Mouse (Mus musculus): ENCODE results near the gene Arhgef10l. TPM values are rescaled to one million over a fixed set of nuclear protein-coding genes. Genes with fewer than 3 reads are reported as not detected.

Gene Arhgef10l
- polyA plus RNA-seq, 1 experiment from 2014 or later: 6.3 TPM

DNA sequence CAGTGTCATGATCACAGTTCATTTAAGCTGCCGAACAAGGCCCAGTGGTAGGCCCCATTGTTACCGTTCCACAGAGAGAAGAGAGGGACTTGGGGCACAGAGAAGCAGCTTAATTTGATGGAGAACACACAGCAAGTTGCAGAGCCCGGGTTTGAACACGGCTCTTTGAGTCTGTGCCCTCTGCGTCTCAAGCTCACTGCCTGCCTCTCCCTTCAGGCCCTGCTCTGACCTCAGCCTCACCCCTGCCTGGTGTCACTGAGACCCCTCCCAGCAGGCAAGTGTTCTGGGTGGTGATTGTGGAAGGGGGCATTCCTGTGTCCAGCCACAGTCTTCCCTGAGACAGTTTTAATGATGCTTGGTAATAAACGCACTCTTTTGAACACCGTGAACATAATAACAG lies 29.3 kb upstream of the Arhgef10l start:
- 82% methylated on average over 7 of the region's 7 CpGs for WGBS (ENCODE audit: insufficient replicate concordance)

DNA sequence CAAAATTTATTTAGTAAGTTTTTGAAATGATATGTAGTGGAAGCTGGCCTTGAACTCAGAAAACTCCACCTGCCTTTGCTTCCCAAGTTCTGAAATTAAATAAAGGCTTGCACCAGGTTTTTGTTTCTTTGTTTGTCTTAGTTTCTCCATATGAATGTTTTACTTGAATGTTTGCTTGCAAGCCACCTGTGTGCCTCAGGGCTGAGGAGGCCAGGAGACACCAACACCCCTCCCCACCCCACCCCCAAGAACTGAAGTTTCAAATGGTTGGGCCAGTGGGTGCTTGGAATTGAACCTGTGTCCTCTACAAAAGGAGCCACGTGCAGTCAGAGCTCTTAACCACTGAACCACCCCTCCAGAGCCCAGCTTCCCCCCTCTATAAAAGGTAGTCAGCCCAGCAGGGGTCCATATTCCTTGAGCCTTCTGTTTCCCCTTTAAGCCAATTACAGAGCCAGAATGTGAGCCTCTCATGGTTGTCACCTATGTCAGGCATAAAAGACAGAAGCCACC lies 28.8 kb upstream of the Arhgef10l start:
- DNase-seq (no peak), ATAC-seq (no peak)
- Histone ChIP-seq H3K9ac (replicated peaks) (no peak overlapping the region), H3K9me3 (ENCODE audit: low read length) (no peaks in the 10 kb centered on the region), H3K4me3 (ENCODE audit: low read depth, low read length) (no peak overlapping the region), H3K36me3 (replicated peaks; ENCODE audit: insufficient read depth, low read length) (no peaks in the 10 kb centered on the region), H3K4me1 (ENCODE audit: insufficient read depth) (peaks cover 31% of the 10 kb centered on the region), H3K4me2 (ENCODE audit: low read depth, low read length) (no peak overlapping the region), H3K27me3 (ENCODE audit: insufficient read depth, low read length) (no peaks in the 10 kb centered on the region), H3K27ac (ENCODE audit: low read depth) (no peak overlapping the region)
- 48% methylated on average over 1 of the region's 1 CpGs for WGBS (ENCODE audit: insufficient replicate concordance)
- TF ChIP-seq CTCF (IDR thresholded peaks at IDR 0.05; ENCODE audit: low read depth): no peak
- no peak for TF ChIP-seq EP300 (IDR thresholded peaks at IDR 0.05; ENCODE audit: low read depth)

More for the DNA sequence above, 29.3 kb upstream of the Arhgef10l start:
- H3K4me3 ChIP-seq (ENCODE audit: low read depth, low read length): no peak overlapping the region
- H3K27ac ChIP-seq (ENCODE audit: low read depth): no peak overlapping the region; the same call in 1 of the 2 replicates
- no peak for TF ChIP-seq EP300 (IDR thresholded peaks at IDR 0.05; ENCODE audit: low read depth)
- TF ChIP-seq CTCF (IDR thresholded peaks at IDR 0.05; ENCODE audit: low read depth): no peak
- no peak overlapping the region for H3K4me2 ChIP-seq (ENCODE audit: low read depth, low read length)
- H3K27me3 ChIP-seq (ENCODE audit: insufficient read depth, low read length): no peaks in the 10 kb centered on the region
- no peaks in the 10 kb centered on the region for H3K36me3 ChIP-seq (replicated peaks; ENCODE audit: insufficient read depth, low read length)
- no peak overlapping the region for H3K9ac ChIP-seq (replicated peaks)
- ATAC-seq (no peak), DNase-seq (no peak)
- no peaks in the 10 kb centered on the region for H3K9me3 ChIP-seq (ENCODE audit: low read length)
- peaks cover 28% of the 10 kb centered on the region for H3K4me1 ChIP-seq (ENCODE audit: insufficient read depth)

DNA sequence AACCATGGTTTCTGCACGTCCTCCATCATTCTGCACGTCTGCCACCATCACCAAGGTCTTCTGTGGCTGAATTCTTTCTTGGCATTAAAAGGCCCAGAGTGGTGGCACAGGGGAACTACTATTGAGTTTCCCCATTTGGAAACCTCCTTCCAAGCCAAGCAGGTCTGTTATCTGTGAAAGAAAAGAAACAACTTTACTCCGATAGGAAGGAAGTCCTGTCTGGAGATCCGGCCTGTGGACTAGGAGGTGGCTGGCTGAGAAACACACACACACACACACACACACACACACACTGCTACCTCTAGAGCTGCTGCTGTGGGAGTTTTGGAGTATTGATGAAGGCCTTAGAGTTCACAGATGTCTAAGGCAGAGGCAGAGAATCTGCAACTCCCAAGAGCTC lies 27.7 kb upstream of the Arhgef10l start:
- no peak overlapping the region for H3K9ac ChIP-seq (replicated peaks)
- no peak overlapping the region for H3K27ac ChIP-seq (ENCODE audit: low read depth)

DNA sequence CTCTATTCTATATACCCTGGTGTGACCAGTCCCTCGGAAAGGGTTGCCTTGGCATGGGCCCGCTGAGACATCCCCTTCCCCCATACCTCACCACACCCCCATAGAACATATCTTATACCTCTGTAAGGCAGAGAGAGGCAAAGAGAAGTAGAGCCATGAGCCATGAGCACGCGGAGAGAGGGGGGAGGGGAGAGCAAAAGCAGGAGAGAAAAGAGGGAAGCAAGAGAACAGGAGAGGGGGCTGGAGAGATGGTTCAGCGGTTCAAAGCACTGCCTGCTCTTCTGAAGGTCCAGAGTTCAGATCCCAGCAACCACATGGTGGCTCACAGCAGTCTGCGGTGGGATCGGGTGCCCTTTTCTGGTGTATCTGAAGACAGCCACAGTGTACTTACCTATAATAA lies 25.7 kb upstream of the Arhgef10l start:
- Histone ChIP-seq H3K9me3 (ENCODE audit: low read length) (no peaks in the 10 kb centered on the region), H3K4me3 (ENCODE audit: low read depth, low read length) (no peak overlapping the region), H3K4me2 (ENCODE audit: low read depth, low read length) (no peak overlapping the region), H3K27ac (ENCODE audit: low read depth) (no peak overlapping the region), H3K36me3 (replicated peaks; ENCODE audit: insufficient read depth, low read length) (no peaks in the 10 kb centered on the region), H3K9ac (replicated peaks) (no peak overlapping the region), H3K27me3 (ENCODE audit: insufficient read depth, low read length) (no peaks in the 10 kb centered on the region), H3K4me1 (ENCODE audit: insufficient read depth) (peaks cover 28% of the 10 kb centered on the region)
- ATAC-seq (no peak), DNase-seq (no peak)
- no peak for TF ChIP-seq EP300 (IDR thresholded peaks at IDR 0.05; ENCODE audit: low read depth)
- no peak for TF ChIP-seq CTCF (IDR thresholded peaks at IDR 0.05; ENCODE audit: low read depth)
- 50% methylated on average over 7 of the region's 7 CpGs for WGBS (ENCODE audit: insufficient replicate concordance)

More for the DNA sequence above, 27.7 kb upstream of the Arhgef10l start:
- ATAC-seq (no peak), DNase-seq (no peak)
- H3K4me3 ChIP-seq (ENCODE audit: low read depth, low read length): no peak overlapping the region
- no peaks in the 10 kb centered on the region for H3K36me3 ChIP-seq (replicated peaks; ENCODE audit: insufficient read depth, low read length)
- TF ChIP-seq CTCF (IDR thresholded peaks at IDR 0.05; ENCODE audit: low read depth): no peak
- TF ChIP-seq EP300 (IDR thresholded peaks at IDR 0.05; ENCODE audit: low read depth): no peak
- no peaks in the 10 kb centered on the region for H3K9me3 ChIP-seq (ENCODE audit: low read length)
- WGBS (ENCODE audit: insufficient replicate concordance): 34% methylated on average over 4 of the region's 4 CpGs
- H3K4me1 ChIP-seq (ENCODE audit: insufficient read depth): peaks cover 28% of the 10 kb centered on the region
- no peak overlapping the region for H3K4me2 ChIP-seq (ENCODE audit: low read depth, low read length)
- no peaks in the 10 kb centered on the region for H3K27me3 ChIP-seq (ENCODE audit: insufficient read depth, low read length)

DNA sequence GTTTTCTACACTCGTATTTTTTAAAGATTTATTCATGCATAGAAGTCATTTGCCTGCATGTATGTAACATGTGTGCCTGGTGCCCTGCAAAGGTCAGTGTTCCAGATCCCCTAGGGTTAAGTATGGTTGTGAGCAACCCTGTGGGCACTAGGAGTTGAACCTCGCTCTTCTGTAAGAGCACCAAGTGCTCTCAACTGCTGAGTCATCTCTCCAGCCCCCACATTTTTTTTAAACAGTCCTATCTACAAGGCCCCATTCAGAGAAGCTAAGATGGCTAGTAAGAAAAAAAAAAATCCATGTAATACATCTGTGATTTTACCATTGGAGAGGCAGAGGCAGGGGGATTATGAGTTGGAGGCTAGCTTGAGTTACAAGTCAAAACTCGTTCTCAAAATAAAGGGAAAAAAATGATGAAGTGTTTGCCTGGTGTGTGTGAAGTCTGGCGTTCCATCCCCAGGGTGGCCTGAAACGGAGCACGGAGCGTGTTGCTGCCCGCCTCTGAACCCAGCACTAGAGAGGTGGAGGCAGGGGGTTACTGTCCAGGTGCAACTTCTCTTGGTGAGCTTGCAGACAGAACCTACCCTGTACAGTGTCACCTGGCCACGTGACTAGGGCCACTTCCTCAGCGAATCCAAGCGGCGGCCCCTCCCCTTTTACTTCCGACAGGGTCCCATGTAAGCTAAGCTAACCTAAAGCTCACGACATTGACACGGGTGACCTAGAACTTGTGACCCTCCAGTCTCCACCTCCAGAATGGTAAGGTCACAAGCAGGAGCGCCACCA lies 24.3 kb upstream of the Arhgef10l start:
- H3K27ac ChIP-seq (ENCODE audit: low read depth): peak overlapping the region; percentile 37; the same call in 1 of the 2 replicates
- H3K4me2 ChIP-seq (ENCODE audit: low read depth, low read length): peak overlapping the region; percentile 28; the same call in 1 of the 2 replicates
- H3K27me3 ChIP-seq (ENCODE audit: insufficient read depth, low read length): no peaks in the 10 kb centered on the region
- H3K4me3 ChIP-seq (ENCODE audit: low read depth, low read length): no peak overlapping the region
- 57% methylated on average over 16 of the region's 16 CpGs for WGBS (ENCODE audit: insufficient replicate concordance)
- no peak overlapping the region for H3K9ac ChIP-seq (replicated peaks)
- ATAC-seq (peak; percentile 43), DNase-seq (no peak)
- TF ChIP-seq EP300 (IDR thresholded peaks at IDR 0.05; ENCODE audit: low read depth) (no peak), CTCF (IDR thresholded peaks at IDR 0.05; ENCODE audit: low read depth) (no peak)
- peaks cover 24% of the 10 kb centered on the region for H3K4me1 ChIP-seq (ENCODE audit: insufficient read depth)
- no peaks in the 10 kb centered on the region for H3K9me3 ChIP-seq (ENCODE audit: low read length)
- no peaks in the 10 kb centered on the region for H3K36me3 ChIP-seq (replicated peaks; ENCODE audit: insufficient read depth, low read length)

DNA sequence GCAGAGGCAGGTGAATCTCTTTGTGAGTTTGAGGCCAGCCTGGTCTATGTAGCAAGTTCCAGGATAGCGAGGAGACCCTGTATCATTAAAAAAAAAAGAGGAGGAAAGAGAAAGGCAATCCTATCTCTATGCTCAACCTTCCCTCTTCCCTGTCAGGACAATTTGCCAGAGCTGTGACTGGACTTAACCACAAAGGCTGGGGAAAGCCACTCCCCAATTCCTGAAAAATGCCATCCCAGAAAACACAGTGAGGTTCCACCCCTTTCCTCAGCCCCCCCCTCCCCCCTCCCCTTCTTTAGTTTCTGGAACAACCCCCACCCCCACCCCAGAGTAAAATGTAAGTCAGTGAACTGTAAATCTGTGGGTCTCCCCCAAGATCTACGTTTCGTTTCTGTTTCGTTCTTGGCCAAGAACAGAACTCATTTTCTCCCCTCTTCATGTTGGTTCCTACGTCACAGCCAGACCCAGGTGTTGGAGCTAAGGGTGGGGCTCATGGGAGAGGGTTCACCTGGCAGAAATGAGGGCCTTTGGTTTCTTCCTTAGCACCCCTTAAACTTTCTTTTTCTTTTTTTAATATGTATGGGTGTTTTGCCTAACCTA lies 23.1 kb upstream of the Arhgef10l start:
- ATAC-seq: no peak
- Histone ChIP-seq H3K4me2 (ENCODE audit: low read depth, low read length) (no peak overlapping the region), H3K9me3 (ENCODE audit: low read length) (no peaks in the 10 kb centered on the region), H3K4me1 (ENCODE audit: insufficient read depth) (peaks cover 35% of the 10 kb centered on the region), H3K9ac (replicated peaks) (no peak overlapping the region), H3K27ac (ENCODE audit: low read depth) (no peak overlapping the region), H3K36me3 (replicated peaks; ENCODE audit: insufficient read depth, low read length) (no peaks in the 10 kb centered on the region), H3K27me3 (ENCODE audit: insufficient read depth, low read length) (no peaks in the 10 kb centered on the region), H3K4me3 (ENCODE audit: low read depth, low read length) (no peak overlapping the region)
- TF ChIP-seq EP300 (IDR thresholded peaks at IDR 0.05; ENCODE audit: low read depth) (no peak), CTCF (IDR thresholded peaks at IDR 0.05; ENCODE audit: low read depth) (no peak)
- no peak for DNase-seq
- WGBS (ENCODE audit: insufficient replicate concordance): 71% methylated on average over 5 of the region's 5 CpGs

Data from liver, postnatal 0 days (tissue).